Mouse (Mus musculus) limb, embryonic 12.5 days (tissue): ENCODE results near the gene Gpam. TPM values are rescaled to one million over a fixed set of nuclear protein-coding genes. Genes with fewer than 3 reads are reported as not detected.
"Not testable (repeated sequence)": the region's sequence is repeated elsewhere in the genome, so short reads cannot be mapped to it uniquely, and the experiment has no call there.

Experiments
- ATAC-seq: fragments of 200-750 bp; cut with Nextera tagmentation; 2 replicates; pipeline ENCODE4 v1.8.0; 2017; ENCODE audit warnings: low read depth, moderate TSS enrichment; ENCODE audit not compliant: insufficient number of reproducible peaks, insufficient read depth, low FRiP score, low TSS enrichment
- H3K27ac ChIP-seq: fragments of 300-500 bp; sonication (generic); 2 replicates; pipeline ENCODE4 v1.5.1; 2016; ENCODE audit warnings: mild to moderate bottlenecking, moderate library complexity
- H3K27me3 ChIP-seq: fragments of 300-500 bp; sonication (generic); 2 replicates; pipeline ENCODE4 v1.6.1; 2016; ENCODE audit warnings: mild to moderate bottlenecking, moderate library complexity
- H3K36me3 ChIP-seq: fragments of 300-500 bp; sonication (generic); 2 replicates; pipeline ENCODE4 v1.6.1; 2016; ENCODE audit warnings: mild to moderate bottlenecking, moderate library complexity
- H3K4me1 ChIP-seq: fragments of 300-500 bp; sonication (generic); replicated peaks from 2 replicates; pipeline ENCODE4 v1.6.1; 2016
- H3K4me2 ChIP-seq: fragments of 300-500 bp; sonication (generic); 2 replicates; pipeline ENCODE4 v1.6.1; 2016; ENCODE audit warnings: mild to moderate bottlenecking, moderate library complexity
- H3K4me3 ChIP-seq: fragments of 300-500 bp; sonication (generic); replicated peaks from 2 replicates; pipeline ENCODE4 v1.5.1; 2016; ENCODE audit warnings: mild to moderate bottlenecking
- H3K9ac ChIP-seq: fragments of 300-500 bp; sonication (generic); replicated peaks from 2 replicates; pipeline ENCODE4 v1.6.1; 2016; ENCODE audit warnings: mild to moderate bottlenecking, moderate library complexity
- H3K9me3 ChIP-seq: fragments of 300-500 bp; sonication (generic); 2 replicates; pipeline ENCODE4 v1.6.1; 2016; ENCODE audit warnings: mild to moderate bottlenecking, moderate library complexity
- WGBS: fragments of 180-500 bp; shearing (Covaris S2); methylation state at CpG from one replicate; pipeline ENCODE4 v1.1.7; 2016; 5-methylcytosine and 5-hydroxymethylcytosine counted together
- polyA plus RNA-seq: library from polyadenylated mRNA; unstranded; fragments of >200 nt; fragmentation: Nextera tagmentation; extraction: Ambion mirVana; gene quantifications from 2 replicates; pipeline ENCODE4 v1.2.1, GENCODE M21; 2016

The Gpam gene
- polyA plus RNA-seq, 1 experiment from 2014 or later = 18.2 TPM

DNA sequence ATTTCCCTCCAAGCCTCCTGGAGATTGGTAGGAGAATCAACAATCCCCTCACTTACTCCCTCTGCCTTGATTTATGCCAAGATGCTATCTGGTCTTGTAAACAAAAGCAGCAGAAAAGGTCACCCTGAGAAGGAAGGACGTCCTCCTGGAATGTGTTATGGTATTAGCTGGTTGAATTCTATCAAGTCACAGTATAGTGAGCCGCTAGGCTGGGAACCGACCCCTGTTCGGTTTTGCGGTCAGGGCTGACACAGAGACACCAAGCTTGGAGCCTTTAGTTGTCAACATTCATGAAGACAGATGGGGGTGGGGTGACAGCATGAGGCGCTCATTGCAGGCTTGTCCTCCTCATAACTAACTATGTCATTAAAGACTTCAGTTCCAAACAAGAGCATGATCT is 32.8 kb upstream of the Gpam start:
- H3K27ac ChIP-seq = no peak overlapping the region
- no peaks in the 10 kb centered on the region for H3K9me3 ChIP-seq
- H3K27me3 ChIP-seq = no peaks in the 10 kb centered on the region
- H3K36me3 ChIP-seq = no peaks in the 10 kb centered on the region
- no peaks in the 10 kb centered on the region for H3K4me1 ChIP-seq
- ATAC-seq = no peak
- H3K4me3 ChIP-seq = no peak overlapping the region
- no peak overlapping the region for H3K4me2 ChIP-seq
- WGBS = 74% methylated on average over 6 of the region's 6 CpGs
- no peak overlapping the region for H3K9ac ChIP-seq

DNA sequence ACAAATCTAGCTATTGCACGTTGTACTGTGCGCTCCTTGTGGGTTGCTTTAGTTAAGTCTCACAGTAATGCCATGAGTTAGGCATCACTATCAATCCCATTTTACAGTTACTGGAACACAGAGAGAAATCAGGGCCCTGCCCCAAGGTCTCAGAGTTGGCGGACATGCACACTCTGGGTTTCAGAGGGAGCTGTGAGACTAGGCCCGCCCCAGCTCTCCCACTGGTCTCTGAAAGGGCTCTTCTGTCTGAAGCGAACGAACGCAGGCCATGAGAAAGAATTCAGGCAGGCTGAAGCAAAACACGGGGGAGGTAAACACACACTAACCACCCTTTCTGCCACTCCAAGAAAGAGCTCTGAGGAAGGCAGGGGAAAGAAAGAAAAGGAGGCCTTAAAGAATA is 31.6 kb upstream of the Gpam start:
- H3K9ac ChIP-seq = no peak overlapping the region
- H3K4me3 ChIP-seq = no peak overlapping the region
- no peak for ATAC-seq
- H3K4me2 ChIP-seq = no peak overlapping the region
- H3K27ac ChIP-seq = no peak overlapping the region
- 78% methylated on average over 8 of the region's 8 CpGs for WGBS
- no peaks in the 10 kb centered on the region for H3K36me3 ChIP-seq
- H3K27me3 ChIP-seq = no peaks in the 10 kb centered on the region
- no peaks in the 10 kb centered on the region for H3K9me3 ChIP-seq
- no peaks in the 10 kb centered on the region for H3K4me1 ChIP-seq

DNA sequence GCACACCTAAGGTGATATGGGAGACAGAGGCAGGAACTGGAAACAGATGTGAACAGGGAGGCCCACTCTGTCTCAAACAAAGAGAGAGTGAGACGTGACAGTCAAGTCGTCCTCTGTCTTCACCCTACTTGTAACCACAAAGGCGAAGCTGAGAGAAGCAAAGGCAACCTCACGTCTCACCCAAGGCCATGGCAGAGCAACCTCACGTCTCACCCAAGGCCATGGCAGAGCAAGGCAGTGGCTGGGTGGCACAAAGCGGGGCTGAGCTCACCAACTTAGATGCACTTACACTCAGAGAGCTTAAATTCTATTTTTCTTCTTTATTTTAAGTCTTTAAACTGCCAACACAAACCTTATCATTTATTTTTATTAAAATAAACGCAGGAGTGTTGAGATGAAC is 30.0 kb upstream of the Gpam start:
- Histone ChIP-seq H3K9ac (no peak overlapping the region), H3K27ac (no peak overlapping the region), H3K36me3 (no peaks in the 10 kb centered on the region), H3K4me2 (no peak overlapping the region), H3K9me3 (no peaks in the 10 kb centered on the region), H3K4me1 (no peaks in the 10 kb centered on the region), H3K27me3 (no peaks in the 10 kb centered on the region), H3K4me3 (no peak overlapping the region)
- ATAC-seq = no peak
- 85% methylated on average over 7 of the region's 7 CpGs for WGBS

DNA sequence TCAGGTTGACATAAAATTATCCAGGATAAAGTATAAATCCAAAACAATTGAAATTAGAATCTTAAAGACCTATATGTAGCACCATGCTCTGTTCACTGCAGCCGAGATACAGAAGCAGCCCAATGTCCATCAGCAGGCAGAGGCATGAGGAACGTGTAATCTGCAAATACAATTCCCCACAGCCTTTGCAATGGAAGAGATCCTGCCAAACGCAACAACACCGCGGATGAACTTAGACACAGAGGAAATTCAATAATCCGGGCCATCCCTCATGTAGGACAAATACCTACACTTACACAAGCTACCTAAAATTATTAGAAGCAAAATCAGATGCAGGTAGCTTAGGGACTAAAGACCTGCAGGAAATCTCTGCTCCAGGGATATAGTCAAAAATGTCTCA is 25.9 kb upstream of the Gpam start:
- H3K27ac ChIP-seq = no peak overlapping the region
- no peaks in the 10 kb centered on the region for H3K4me1 ChIP-seq
- H3K9ac ChIP-seq = no peak overlapping the region
- no peak for ATAC-seq
- no peaks in the 10 kb centered on the region for H3K27me3 ChIP-seq
- no peak overlapping the region for H3K4me3 ChIP-seq
- H3K36me3 ChIP-seq = no peaks in the 10 kb centered on the region
- H3K9me3 ChIP-seq = no peaks in the 10 kb centered on the region
- WGBS = 91% methylated on average over 6 of the region's 6 CpGs
- H3K4me2 ChIP-seq = no peak overlapping the region

DNA sequence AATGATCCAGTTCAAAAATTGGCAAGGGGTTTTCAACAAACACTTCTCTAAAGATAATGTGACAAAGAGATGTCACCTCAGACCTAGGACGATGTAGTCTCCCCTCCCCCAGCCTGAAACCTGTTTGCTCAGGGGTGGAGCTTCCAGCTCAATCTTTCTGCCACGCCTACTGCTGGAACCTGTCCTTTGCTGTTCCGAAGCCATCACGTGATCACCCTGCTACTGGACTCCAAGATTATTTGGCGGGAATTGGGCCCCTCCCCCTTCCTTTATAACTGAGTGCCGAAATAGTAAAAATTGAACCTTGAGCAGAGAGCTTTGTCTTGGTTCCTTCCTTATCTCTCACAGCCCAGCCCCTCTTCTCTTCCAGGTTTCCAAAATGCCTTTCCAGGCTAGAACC is 25.2 kb upstream of the Gpam start:
- H3K27ac ChIP-seq, H3K4me3 ChIP-seq, H3K4me2 ChIP-seq, H3K4me1 ChIP-seq, H3K9me3 ChIP-seq, ATAC-seq, H3K36me3 ChIP-seq, H3K27me3 ChIP-seq, H3K9ac ChIP-seq: not testable (repeated sequence)
- WGBS = 81% methylated on average over 6 of the region's 6 CpGs

DNA sequence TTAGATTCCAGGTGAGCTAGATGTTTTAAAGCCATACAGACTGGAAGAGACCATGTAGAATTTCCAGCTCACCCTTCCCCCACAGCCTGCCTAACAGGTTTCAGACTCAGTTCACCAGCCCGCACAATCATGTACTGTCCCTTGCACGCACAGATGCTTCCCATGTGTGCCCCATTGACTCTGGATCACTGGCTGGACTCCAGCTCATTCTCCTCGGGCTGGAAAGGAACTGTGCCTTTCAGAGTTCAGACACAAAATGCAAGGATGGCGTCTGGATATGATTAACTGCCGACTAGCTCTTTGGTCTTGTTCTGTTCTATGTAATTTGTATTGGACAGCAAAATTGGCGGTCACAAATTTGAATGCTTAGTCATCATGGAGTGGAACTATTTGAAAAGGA is 22.6 kb upstream of the Gpam start:
- no peaks in the 10 kb centered on the region for H3K36me3 ChIP-seq
- H3K9me3 ChIP-seq = no peaks in the 10 kb centered on the region
- no peaks in the 10 kb centered on the region for H3K27me3 ChIP-seq
- no peak overlapping the region for H3K4me3 ChIP-seq
- H3K9ac ChIP-seq = no peak overlapping the region
- no peak overlapping the region for H3K4me2 ChIP-seq
- no peak; the same call in 1 of the 2 replicates for ATAC-seq
- H3K4me1 ChIP-seq = no peaks in the 10 kb centered on the region
- H3K27ac ChIP-seq = no peak overlapping the region
- WGBS = 34% methylated on average over 6 of the region's 6 CpGs

DNA sequence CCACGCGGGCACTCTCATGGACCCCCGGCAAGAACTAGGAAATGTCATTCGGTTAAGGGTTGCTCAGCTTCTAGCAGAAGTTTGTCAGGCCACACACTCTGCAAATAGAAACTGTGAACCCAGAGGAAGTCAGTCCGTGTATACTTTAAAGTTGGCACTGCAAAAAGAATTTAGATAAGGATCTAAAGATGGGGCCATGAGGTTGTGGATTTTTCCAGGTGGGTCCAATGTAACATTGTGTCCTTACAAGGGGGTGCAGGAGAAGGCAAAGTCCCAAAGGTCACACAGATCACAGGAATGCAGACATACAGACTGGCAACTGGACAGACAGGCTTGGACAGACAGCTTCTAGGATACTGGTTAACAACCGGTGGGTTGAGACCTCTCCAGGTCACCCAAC is 21.1 kb upstream of the Gpam start:
- no peak for ATAC-seq
- no peaks in the 10 kb centered on the region for H3K9me3 ChIP-seq
- 79% methylated on average over 6 of the region's 6 CpGs for WGBS
- H3K4me3 ChIP-seq = no peak overlapping the region
- no peak overlapping the region for H3K4me2 ChIP-seq
- H3K27ac ChIP-seq = no peak overlapping the region
- H3K36me3 ChIP-seq = no peaks in the 10 kb centered on the region
- no peaks in the 10 kb centered on the region for H3K27me3 ChIP-seq
- no peak overlapping the region for H3K9ac ChIP-seq
- H3K4me1 ChIP-seq = peaks cover 5% of the 10 kb centered on the region; the same call in 1 of the 2 replicates

DNA sequence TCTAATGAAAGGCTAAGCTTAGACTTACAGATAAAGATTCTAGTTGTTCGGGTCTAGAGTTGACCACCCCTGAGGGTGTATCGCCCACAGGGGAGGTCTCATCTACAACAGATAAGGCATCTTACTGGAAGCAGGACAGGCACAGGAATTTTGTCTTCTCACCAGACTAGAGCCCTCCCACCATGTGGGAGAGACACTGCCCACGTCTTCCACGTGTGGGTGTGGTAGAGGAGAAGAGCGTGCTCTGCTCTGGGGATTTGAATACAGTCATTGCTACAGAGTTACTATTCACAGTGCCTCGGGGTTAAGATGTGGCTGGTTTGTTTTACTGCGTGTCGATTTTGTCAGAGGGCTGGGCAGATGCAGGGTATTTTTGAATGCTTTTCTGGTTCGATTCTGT is 20.5 kb upstream of the Gpam start:
- Histone ChIP-seq H3K9me3 (no peaks in the 10 kb centered on the region), H3K27ac (no peak overlapping the region), H3K4me1 (peaks cover 5% of the 10 kb centered on the region; the same call in 1 of the 2 replicates), H3K36me3 (no peaks in the 10 kb centered on the region), H3K4me2 (no peak overlapping the region), H3K4me3 (no peak overlapping the region), H3K27me3 (no peaks in the 10 kb centered on the region), H3K9ac (no peak overlapping the region)
- no peak for ATAC-seq
- WGBS = 75% methylated on average over 9 of the region's 9 CpGs

DNA sequence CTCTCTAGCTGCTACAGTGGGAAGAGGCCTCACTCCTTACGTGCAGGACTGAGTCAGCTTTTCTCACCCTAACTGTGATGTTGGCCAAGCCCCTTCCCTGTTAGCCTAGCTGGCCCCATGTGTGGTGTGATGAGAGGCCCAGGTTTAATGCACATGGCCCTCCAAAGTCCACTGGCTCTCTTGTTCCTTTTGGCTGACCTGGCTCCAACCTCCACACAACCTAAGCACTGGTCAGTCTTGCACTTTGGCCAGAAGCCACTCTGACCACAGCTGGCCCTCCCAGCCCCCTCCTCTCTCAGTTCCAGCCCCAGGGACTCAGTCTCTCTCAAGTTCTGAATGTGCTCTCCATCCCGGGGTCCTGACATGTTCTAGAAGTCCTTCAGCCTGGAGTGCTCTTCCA is 18.1 kb upstream of the Gpam start:
- no peaks in the 10 kb centered on the region for H3K9me3 ChIP-seq
- ATAC-seq = no peak
- WGBS = 74% methylated on average over 2 of the region's 2 CpGs
- peaks cover 5% of the 10 kb centered on the region; the same call in 1 of the 2 replicates for H3K4me1 ChIP-seq
- H3K4me3 ChIP-seq = no peak overlapping the region
- H3K27me3 ChIP-seq = no peaks in the 10 kb centered on the region
- H3K27ac ChIP-seq = no peak overlapping the region
- H3K9ac ChIP-seq = no peak overlapping the region
- H3K4me2 ChIP-seq = no peak overlapping the region
- no peaks in the 10 kb centered on the region for H3K36me3 ChIP-seq

DNA sequence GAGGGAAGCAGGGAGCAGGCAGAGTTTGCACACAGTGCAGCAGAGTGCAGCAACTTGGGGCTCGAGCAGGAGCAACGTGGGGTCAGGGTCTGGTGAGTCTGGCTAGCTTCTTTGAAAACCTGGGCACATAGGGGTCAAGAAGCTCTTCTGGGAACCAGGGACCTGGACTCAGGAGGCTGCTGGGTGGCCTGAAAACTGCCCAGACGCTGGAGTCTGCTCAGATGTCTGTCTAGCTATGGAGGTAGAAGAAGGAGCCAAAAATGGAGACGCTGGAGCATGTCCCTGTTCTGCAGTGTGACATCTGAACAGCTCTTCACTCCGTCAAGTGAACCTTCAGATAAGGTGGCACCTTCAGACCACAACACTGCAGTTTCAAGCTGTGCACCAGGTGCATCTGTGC is 17.7 kb upstream of the Gpam start:
- Histone ChIP-seq H3K4me2 (no peak overlapping the region), H3K4me3 (no peak overlapping the region), H3K36me3 (no peaks in the 10 kb centered on the region), H3K27ac (no peak overlapping the region), H3K27me3 (no peaks in the 10 kb centered on the region), H3K9me3 (no peaks in the 10 kb centered on the region), H3K4me1 (peaks cover 5% of the 10 kb centered on the region; the same call in 1 of the 2 replicates), H3K9ac (no peak overlapping the region)
- no peak for ATAC-seq
- WGBS = 72% methylated on average over 5 of the region's 5 CpGs

DNA sequence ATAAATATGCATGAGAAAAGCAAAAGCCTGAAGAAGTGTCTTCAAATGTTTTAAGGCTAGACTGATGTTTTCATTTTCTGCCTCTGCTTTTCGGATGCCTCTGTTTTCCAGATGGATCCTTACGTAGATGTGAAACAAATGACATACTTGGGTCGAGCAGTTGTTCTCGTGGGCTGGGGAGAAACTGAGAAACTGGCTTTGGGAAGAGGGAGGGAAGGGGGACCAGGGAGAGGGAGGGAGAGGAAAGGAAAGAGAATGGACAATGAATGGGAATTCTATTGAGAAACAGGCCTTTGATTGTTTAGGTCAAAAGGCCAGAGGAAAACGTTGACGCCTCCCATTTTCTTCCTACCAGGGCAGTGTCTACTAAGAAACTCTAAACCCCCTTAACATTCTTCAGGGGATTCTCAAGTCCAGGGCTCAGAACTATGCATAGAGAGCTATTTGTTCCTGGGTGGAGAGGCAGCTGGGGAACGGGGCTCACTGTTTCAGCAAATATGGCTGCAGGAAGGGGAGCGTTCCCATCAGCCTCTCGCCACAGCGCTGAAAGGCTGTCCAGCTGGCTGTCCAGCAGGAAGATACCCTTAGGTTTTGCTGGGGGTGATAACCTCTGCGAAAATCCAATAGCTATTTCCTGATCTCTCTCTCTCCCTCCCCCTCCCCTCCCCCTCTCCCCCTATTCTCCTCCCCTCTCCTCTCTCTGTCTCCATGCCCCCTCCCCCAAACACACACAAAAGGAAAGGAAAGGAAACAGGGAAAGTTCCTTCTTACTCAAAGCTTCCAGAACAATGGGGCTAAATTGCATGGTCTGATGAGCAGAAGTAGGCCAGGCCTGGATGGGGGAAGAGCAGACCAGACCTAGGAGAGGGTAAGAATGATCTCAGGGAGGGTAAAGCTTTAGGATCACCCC is 16.6 kb upstream of the Gpam start:
- peak overlapping the region; percentile 70; the same call in 1 of the 2 replicates for H3K27ac ChIP-seq
- ATAC-seq = no peak

DNA sequence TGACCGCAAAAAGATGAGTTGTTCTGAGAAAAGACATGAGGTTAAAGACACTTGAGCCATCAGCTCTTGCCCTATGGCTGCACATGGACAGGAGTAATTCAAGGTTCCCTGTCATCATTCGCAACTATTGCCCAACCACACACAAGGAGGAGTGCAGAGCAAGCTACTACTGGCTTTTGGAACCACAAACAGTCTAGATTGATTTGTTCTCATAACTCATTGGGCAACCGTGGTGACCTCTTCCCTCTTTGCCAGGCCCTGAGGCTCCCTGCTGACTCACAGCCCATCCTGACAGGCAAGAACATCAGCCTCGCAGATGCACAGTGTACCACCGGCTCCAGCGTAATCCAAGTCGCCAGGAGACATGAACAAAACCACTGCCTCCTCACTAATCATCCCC is 12.3 kb upstream of the Gpam start:
- H3K4me1 ChIP-seq = peaks cover 10% of the 10 kb centered on the region; the same call in 1 of the 2 replicates
- H3K27ac ChIP-seq = no peak overlapping the region
- ATAC-seq = no peak
- H3K36me3 ChIP-seq = no peaks in the 10 kb centered on the region
- no peaks in the 10 kb centered on the region for H3K9me3 ChIP-seq
- 82% methylated on average over 7 of the region's 7 CpGs for WGBS
- no peak overlapping the region for H3K4me2 ChIP-seq
- H3K9ac ChIP-seq = no peak overlapping the region
- no peak overlapping the region for H3K4me3 ChIP-seq
- no peaks in the 10 kb centered on the region for H3K27me3 ChIP-seq

More for the DNA sequence above, 16.6 kb upstream of the Gpam start:
- Histone ChIP-seq H3K4me2 (no peak overlapping the region), H3K36me3 (no peaks in the 10 kb centered on the region), H3K9me3 (no peaks in the 10 kb centered on the region), H3K4me3 (no peak overlapping the region), H3K9ac (no peak overlapping the region), H3K4me1 (peaks cover 5% of the 10 kb centered on the region; the same call in 1 of the 2 replicates), H3K27me3 (no peaks in the 10 kb centered on the region)
- 63% methylated on average over 11 of the region's 11 CpGs for WGBS
